Mouse (Mus musculus) midbrain, embryonic 16.5 days (tissue): ENCODE measurements around the gene Baz2b. TPM values are rescaled to one million over a fixed set of nuclear protein-coding genes. Genes with fewer than 3 reads are reported as not detected.

ENCODE experiments used
- ATAC-seq: fragments of 200-750 bp; cut with Nextera tagmentation; 2 replicates; pipeline ENCODE4 v1.8.0; 2017; ENCODE audit warnings: moderate TSS enrichment
- H3K27ac ChIP-seq: fragments of 300-500 bp; sonication (generic); 2 replicates; pipeline ENCODE4 v1.5.1; 2014; ENCODE audit warnings: mild to moderate bottlenecking, low read length, mixed read lengths
- H3K27me3 ChIP-seq: fragments of 300-500 bp; sonication (generic); 2 replicates; pipeline ENCODE4 v1.6.1; 2014; ENCODE audit warnings: low read depth, low read length, mixed read lengths; ENCODE audit not compliant: control insufficient read depth, insufficient read depth
- H3K36me3 ChIP-seq: fragments of 300-500 bp; sonication (generic); 2 replicates; pipeline ENCODE4 v1.6.1; 2014; ENCODE audit warnings: mild to moderate bottlenecking, low read length, moderate library complexity, mixed read lengths; ENCODE audit not compliant: control insufficient read depth, insufficient read depth
- H3K4me1 ChIP-seq: fragments of 300-500 bp; sonication (generic); 2 replicates; pipeline ENCODE4 v1.6.1; 2014; ENCODE audit warnings: mild to moderate bottlenecking, low read length, mixed read lengths; ENCODE audit not compliant: control insufficient read depth, insufficient read depth
- H3K4me2 ChIP-seq: fragments of 300-500 bp; sonication (generic); 2 replicates; pipeline ENCODE4 v1.6.1; 2014; ENCODE audit warnings: mild to moderate bottlenecking, low read length, mixed read lengths
- H3K4me3 ChIP-seq: fragments of 300-500 bp; sonication (generic); 2 replicates; pipeline ENCODE4 v1.5.1; 2014; ENCODE audit warnings: low read depth, mild to moderate bottlenecking, low read length, moderate library complexity, mixed read lengths
- H3K9ac ChIP-seq: fragments of 300-500 bp; sonication (generic); 2 replicates; pipeline ENCODE4 v1.6.1; 2014; ENCODE audit warnings: low read depth, low read length, mixed read lengths
- H3K9me3 ChIP-seq: fragments of 300-500 bp; sonication (generic); replicated peaks from 2 replicates; pipeline ENCODE4 v1.6.1; 2014; ENCODE audit warnings: mild to moderate bottlenecking, low read length, mixed read lengths; ENCODE audit not compliant: control insufficient read depth, poor library complexity, severe bottlenecking
- WGBS: fragments of 180-500 bp; shearing (Covaris S2); extraction: QIAGEN DNeasy Blood & Tissue Kit; methylation state at CpG from one replicate; pipeline ENCODE4 v1.1.7; 2014; 5-methylcytosine and 5-hydroxymethylcytosine counted together
- polyA plus RNA-seq: library from polyadenylated mRNA; unstranded; fragments of >200 nt; fragmentation: Nextera tagmentation; extraction: Ambion mirVana; gene quantifications from 2 replicates; pipeline ENCODE4 v1.2.1, GENCODE M21; 2015

Baz2b gene
- polyA plus RNA-seq, 1 experiment from 2014 or later: 75.3 TPM

DNA sequence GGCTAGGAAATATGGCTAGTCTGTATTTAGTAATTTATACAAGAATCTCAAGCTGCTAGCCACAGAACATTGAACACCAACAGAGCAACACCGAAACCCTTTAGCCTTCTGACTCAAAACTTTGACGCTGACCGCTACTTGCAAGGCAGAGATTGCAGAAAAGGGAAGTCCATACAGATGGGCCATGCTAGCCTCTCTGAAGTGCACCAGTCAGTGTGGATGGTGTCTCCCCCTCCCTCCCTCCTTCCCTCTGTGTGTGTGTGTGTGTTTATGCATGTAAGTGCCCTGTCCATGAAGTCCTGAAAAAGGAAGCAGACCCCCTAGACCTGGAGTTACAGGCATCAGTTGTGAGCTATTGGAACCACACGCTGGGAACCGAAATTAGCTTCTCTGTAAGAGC is 33.6 kb downstream of the Baz2b start:
- Histone ChIP-seq H3K27me3 (no peaks in the 10 kb centered on the region), H3K27ac (no peak overlapping the region), H3K36me3 (no peaks in the 10 kb centered on the region), H3K9ac (no peak overlapping the region), H3K4me1 (no peaks in the 10 kb centered on the region), H3K9me3 (peaks cover 7% of the 10 kb centered on the region; the same call in 1 of the 2 replicates), H3K4me3 (no peak overlapping the region), H3K4me2 (no peak overlapping the region)
- no peak for ATAC-seq
- 87% methylated on average over 5 of the region's 5 CpGs for WGBS

DNA sequence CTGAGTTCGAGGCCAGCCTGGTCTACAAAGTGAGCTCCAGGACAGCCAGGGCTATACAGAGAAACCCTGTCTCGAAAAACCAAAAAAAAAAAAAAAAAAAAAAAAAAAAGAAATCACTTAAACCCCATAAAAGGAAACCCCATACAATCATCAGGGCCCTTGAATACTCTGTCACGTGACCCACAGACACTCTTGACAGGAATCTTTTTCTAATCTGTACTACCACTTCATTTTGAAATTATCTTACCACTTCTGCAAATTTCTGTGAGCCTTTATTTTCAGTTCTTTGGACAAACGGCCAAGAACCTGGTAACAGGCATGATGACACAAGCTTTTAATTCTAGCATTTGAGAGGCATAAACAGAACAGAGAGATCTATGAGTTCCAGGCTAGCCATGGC is 34.6 kb downstream of the Baz2b start:
- ATAC-seq: no peak
- H3K27me3 ChIP-seq: no peaks in the 10 kb centered on the region
- 88% methylated on average over 2 of the region's 4 CpGs for WGBS

DNA sequence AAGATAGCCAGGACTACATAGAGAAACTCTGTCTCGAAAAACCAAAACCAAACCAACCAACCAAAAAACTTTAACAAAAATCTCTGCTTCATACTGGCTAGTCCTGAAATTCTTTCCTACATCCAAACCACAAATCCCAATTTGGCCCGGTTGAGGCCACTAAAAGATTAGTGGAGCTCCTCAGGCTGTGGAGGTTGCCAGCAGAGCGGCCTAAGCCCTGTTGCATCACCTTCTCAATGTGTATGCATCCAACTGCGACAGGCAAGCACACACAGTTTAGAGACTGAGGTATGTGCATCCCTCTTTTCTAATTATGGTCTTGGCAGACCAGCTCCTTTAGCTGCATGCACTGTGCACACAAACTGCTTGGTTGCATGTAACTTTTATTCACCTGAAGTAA is 36.0 kb downstream of the Baz2b start:
- H3K4me2 ChIP-seq: no peak overlapping the region
- 91% methylated on average over 4 of the region's 4 CpGs for WGBS
- no peaks in the 10 kb centered on the region for H3K27me3 ChIP-seq
- ATAC-seq: no peak
- H3K4me3 ChIP-seq: no peak overlapping the region
- H3K27ac ChIP-seq: no peak overlapping the region
- no peaks in the 10 kb centered on the region for H3K4me1 ChIP-seq
- H3K9me3 ChIP-seq: peaks cover 7% of the 10 kb centered on the region; the same call in 1 of the 2 replicates
- no peaks in the 10 kb centered on the region for H3K36me3 ChIP-seq
- H3K9ac ChIP-seq: no peak overlapping the region

More for the DNA sequence above, 34.6 kb downstream of the Baz2b start:
- Histone ChIP-seq H3K9ac (no peak overlapping the region), H3K9me3 (peaks cover 7% of the 10 kb centered on the region; the same call in 1 of the 2 replicates), H3K4me2 (no peak overlapping the region), H3K27ac (no peak overlapping the region), H3K36me3 (no peaks in the 10 kb centered on the region), H3K4me3 (no peak overlapping the region), H3K4me1 (no peaks in the 10 kb centered on the region)

DNA sequence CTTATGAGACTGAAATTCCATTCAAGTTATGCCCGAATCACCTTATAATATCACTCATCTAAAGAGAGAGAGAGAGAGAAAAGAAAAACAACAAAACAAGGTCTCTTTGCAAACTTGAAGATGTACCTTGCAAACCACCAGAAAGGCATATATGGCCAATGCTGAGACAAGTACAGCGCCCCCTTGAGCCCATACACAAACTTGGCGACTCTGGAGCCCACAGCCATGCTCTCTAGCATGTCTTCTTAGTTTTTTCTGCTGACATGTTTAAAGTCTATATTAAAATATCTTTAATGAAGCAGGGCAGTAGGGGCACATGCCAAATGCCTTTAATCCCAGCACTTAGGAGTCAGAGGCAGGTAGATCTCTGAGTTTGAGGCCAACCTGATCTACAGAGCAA is 36.4 kb downstream of the Baz2b start:
- no peak for ATAC-seq
- Histone ChIP-seq H3K4me1 (no peaks in the 10 kb centered on the region), H3K27ac (no peak overlapping the region), H3K27me3 (no peaks in the 10 kb centered on the region), H3K36me3 (no peaks in the 10 kb centered on the region), H3K4me3 (no peak overlapping the region), H3K9me3 (peaks cover 7% of the 10 kb centered on the region; the same call in 1 of the 2 replicates), H3K4me2 (no peak overlapping the region), H3K9ac (no peak overlapping the region)
- 61% methylated on average over 3 of the region's 3 CpGs for WGBS

DNA sequence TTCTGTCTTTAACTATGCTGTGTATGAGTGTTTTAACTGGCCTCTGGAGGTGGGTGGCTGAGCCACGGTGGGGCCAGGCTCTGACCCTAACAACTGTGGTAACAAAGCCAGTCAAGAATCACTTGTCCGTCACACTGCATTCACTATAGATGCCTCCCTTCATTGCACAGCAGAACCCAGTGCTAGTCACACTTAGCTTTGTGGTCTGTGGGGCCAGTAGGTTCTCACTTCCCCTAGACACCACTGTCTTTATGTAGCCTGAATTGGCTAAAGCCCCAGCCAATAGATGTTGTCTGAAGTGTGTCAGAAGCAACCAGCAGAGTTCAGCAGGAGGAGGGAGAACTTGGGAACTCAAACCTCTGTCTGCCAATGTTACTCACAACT is 37.1 kb downstream of the Baz2b start:
- H3K27ac ChIP-seq: no peak overlapping the region
- H3K9ac ChIP-seq: no peak overlapping the region
- WGBS: 46% methylated on average over 2 of the region's 2 CpGs
- no peaks in the 10 kb centered on the region for H3K4me1 ChIP-seq
- no peak overlapping the region for H3K4me2 ChIP-seq
- ATAC-seq: no peak
- no peak overlapping the region for H3K4me3 ChIP-seq
- H3K9me3 ChIP-seq: peaks cover 7% of the 10 kb centered on the region; the same call in 1 of the 2 replicates
- H3K27me3 ChIP-seq: no peaks in the 10 kb centered on the region
- H3K36me3 ChIP-seq: no peaks in the 10 kb centered on the region

DNA sequence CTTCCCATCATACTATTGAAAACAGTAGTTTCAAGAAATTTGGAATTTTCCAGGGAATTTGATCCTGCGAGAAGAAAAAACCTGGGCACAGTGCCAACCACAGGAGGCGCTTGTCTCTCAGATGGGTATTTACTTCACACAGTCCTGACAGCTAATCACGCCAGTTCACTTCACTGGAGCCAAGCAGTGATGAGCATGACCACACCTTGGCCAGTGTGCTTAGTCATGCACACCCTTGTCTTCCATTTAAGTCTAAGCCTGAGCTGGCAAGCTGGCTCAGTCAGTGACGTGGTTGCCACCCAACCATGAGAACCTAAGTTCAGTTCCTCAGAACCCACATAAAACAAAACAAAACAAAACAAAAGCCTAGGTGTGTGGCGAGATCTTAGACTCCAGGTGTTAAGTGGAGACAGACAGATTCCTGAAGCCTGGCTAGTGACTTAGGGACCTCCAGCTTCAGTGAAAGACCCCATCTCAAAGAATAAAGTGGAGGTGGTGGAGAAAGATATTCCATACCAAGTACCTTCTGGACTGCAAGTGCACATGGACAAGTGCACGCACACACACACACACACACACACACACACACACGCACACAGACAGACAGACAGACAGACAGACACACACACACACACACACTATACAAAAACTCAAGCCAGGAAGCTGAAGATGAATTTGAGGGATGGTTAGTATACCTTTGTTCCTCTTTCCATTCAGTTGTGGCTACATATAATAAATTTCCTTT is 37.7 kb downstream of the Baz2b start:
- peaks cover 7% of the 10 kb centered on the region; the same call in 1 of the 2 replicates for H3K9me3 ChIP-seq
- H3K4me1 ChIP-seq: no peaks in the 10 kb centered on the region
- no peak overlapping the region for H3K9ac ChIP-seq
- ATAC-seq: no peak
- H3K4me2 ChIP-seq: no peak overlapping the region
- H3K4me3 ChIP-seq: no peak overlapping the region
- no peak overlapping the region for H3K27ac ChIP-seq
- no peaks in the 10 kb centered on the region for H3K36me3 ChIP-seq
- H3K27me3 ChIP-seq: no peaks in the 10 kb centered on the region
- 63% methylated on average over 7 of the region's 7 CpGs for WGBS

DNA sequence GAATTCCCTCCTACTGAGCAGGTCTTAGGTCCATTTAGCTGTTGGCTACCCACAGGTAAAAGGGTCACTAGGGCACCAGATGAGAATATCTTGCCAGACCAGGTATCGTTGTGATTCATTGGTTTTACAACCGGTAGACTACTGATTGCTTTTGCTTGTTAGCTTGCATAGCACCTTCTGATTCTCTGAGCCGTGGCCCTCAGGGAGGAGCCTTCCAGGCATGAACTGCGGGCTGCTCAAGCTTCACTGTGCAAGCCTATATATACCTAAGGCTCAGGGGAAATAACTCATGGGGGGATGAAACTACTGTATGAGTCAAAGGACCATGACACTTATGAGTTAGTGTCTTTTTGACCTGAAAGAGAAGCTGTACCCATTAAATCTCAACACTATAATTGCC is 42.8 kb downstream of the Baz2b start:
- Histone ChIP-seq H3K36me3 (no peaks in the 10 kb centered on the region), H3K9me3 (no peaks in the 10 kb centered on the region), H3K4me3 (no peak overlapping the region), H3K27me3 (no peaks in the 10 kb centered on the region), H3K9ac (no peak overlapping the region), H3K4me1 (no peaks in the 10 kb centered on the region), H3K4me2 (no peak overlapping the region), H3K27ac (no peak overlapping the region)
- 94% methylated on average over 4 of the region's 4 CpGs for WGBS
- no peak for ATAC-seq

DNA sequence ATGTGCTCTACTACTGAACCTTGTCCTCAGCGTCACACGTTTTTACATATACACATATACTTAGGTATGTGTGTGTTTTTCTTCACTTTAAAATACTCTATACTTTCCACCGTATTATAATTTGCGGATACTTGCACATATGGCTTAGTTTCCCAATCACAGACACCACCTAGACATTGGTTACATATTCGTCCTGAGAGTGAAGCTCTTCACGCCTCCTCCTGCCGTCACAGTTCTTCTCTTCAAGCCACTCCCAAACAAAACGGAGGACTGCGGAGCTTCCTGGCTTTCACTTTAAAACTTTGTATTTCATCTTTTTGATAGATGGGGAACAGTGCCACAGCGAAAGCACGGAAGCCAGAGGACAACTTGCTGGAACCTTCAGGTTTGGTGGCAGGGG is 44.0 kb downstream of the Baz2b start:
- no peak for ATAC-seq
- H3K9me3 ChIP-seq: no peaks in the 10 kb centered on the region
- no peak overlapping the region for H3K4me2 ChIP-seq
- no peaks in the 10 kb centered on the region for H3K4me1 ChIP-seq
- H3K4me3 ChIP-seq: no peak overlapping the region
- H3K9ac ChIP-seq: no peak overlapping the region
- H3K27ac ChIP-seq: no peak overlapping the region
- no peaks in the 10 kb centered on the region for H3K27me3 ChIP-seq
- WGBS: 94% methylated on average over 11 of the region's 11 CpGs
- 0 out of 2 replicates have a peak, but pooled peaks cover under 1% of the 10 kb centered on the region for H3K36me3 ChIP-seq

DNA sequence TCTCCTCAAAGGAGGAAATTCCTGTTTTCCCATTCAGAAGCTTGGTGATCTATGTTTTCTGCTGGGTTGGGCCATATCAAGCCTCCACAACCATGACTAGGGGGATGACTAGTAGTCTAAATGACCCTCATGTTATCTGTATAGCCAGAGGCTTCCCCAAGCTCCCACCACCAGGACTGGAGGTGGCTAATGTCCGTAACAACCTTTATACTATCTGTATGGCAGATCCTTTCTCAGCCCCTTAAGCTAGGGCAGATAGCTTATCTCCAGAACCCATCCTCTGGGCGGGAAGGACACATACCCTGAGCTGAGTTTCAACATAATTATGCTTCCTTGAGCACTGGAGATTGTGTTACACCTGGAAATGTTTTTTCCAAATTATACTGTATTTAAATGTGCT is 45.9 kb downstream of the Baz2b start:
- Histone ChIP-seq H3K4me2 (no peak overlapping the region), H3K36me3 (0 out of 2 replicates have a peak, but pooled peaks cover 2% of the 10 kb centered on the region), H3K9me3 (no peaks in the 10 kb centered on the region), H3K27ac (no peak overlapping the region), H3K4me1 (no peaks in the 10 kb centered on the region), H3K9ac (no peak overlapping the region), H3K4me3 (no peak overlapping the region), H3K27me3 (no peaks in the 10 kb centered on the region)
- 84% methylated on average over 2 of the region's 2 CpGs for WGBS
- ATAC-seq: no peak
